9 mouse cellular contexts compared by ENCODE assay signal in genomic region chr12:17554200-17554951, GRCm38 (mm10). TPM values are rescaled to one million over a fixed set of nuclear protein-coding genes. Genes with fewer than 3 reads are reported as not detected.
DNase-seq lines count a peak whose midpoint lies in the region; ATAC-seq and TF ChIP-seq lines count a peak whose summit lies in the region.
"Had no signal": no experiment of that assay in that cellular context is flagged by ENCODE, and none has a peak within 500 bp of the region (broad histone marks: within the 10 kb centered on the region; RNA-seq: fewer than 3 reads in every experiment).

No protein-coding gene starts in this region.

- no peaks in the 10 kb centered on the region for H3K27me3 ChIP-seq in cerebellum, adult 2 months (ENCODE audit: control insufficient read depth, insufficient read depth, low read length)
- H3K27me3 ChIP-seq in hindbrain, embryonic 11.5 days (ENCODE audit: control insufficient read depth, insufficient read depth, low read length), result no peaks in the 10 kb centered on the region

- TF ChIP-seq POLR2A in cerebellum, adult 2 months (IDR thresholded peaks at IDR 0.05; ENCODE audit: borderline replicate concordance, insufficient read depth, low read length), result no peak

- H3K27ac ChIP-seq in cerebellum, adult 2 months (ENCODE audit: insufficient read depth, low read length), result no peak overlapping the region
- H3K27ac ChIP-seq in hindbrain, embryonic 11.5 days (ENCODE audit: low read depth, low read length), result no peak overlapping the region

- peak; percentile 96 for TF ChIP-seq CTCF in cerebellum, adult 2 months (IDR thresholded peaks at IDR 0.05; ENCODE audit: borderline replicate concordance, insufficient read depth, low read depth, low read length)

- DNase-seq in Muller cell, postnatal 12 days (ENCODE audit: inconsistent ontology term), result peak; percentile 85
- DNase-seq in cerebellum, adult 2 months, result peak; percentile 81 to 91
- peak; percentile 76 to 84 for DNase-seq in frontal cortex, postnatal 10 days (ENCODE audit: low spot score in 2 of 2)
- DNase-seq in hindbrain, embryonic 11.5 days (ENCODE audit: low spot score), result peak; percentile 94
- DNase-seq in layer of hippocampus, postnatal 10 days (ENCODE audit: low spot score in 2 of 2), result peak; percentile 93
- DNase-seq in lung, postnatal 10 days, result peak; percentile 92
- peak; percentile 60 for DNase-seq in retina, adult 2 months (ENCODE audit: low read depth, low spot score)
- peak; percentile 90 for DNase-seq in thymus, postnatal 14 days

- no peaks in the 10 kb centered on the region; the same call in 1 of the 2 replicates for H3K36me3 ChIP-seq in hindbrain, embryonic 11.5 days (ENCODE audit: control insufficient read depth, insufficient read depth, low read length)

- no peak overlapping the region for H3K4me3 ChIP-seq in cerebellum, adult 2 months (replicated peaks; ENCODE audit: insufficient read depth, low read depth, low read length)
- H3K4me3 ChIP-seq in hindbrain, embryonic 11.5 days (ENCODE audit: low read depth, low read length), result no peak overlapping the region
- H3K4me3 ChIP-seq: myocyte had no signal

- H3K9ac ChIP-seq in hindbrain, embryonic 11.5 days (ENCODE audit: low read depth, low read length), result no peak overlapping the region

- H3K4me2 ChIP-seq in hindbrain, embryonic 11.5 days (replicated peaks; ENCODE audit: low read depth, low read length), result no peak overlapping the region

- ATAC-seq in hindbrain, embryonic 11.5 days (ENCODE audit: low FRiP score), result peak; percentile 26; the same call in 1 of the 2 replicates

- H3K9me3 ChIP-seq in hindbrain, embryonic 11.5 days (ENCODE audit: control insufficient read depth, low read length), result no peaks in the 10 kb centered on the region

- peaks cover 11% of the 10 kb centered on the region for H3K4me1 ChIP-seq in cerebellum, adult 2 months (ENCODE audit: control insufficient read depth, insufficient read depth, low read length)
- H3K4me1 ChIP-seq in hindbrain, embryonic 11.5 days (replicated peaks; ENCODE audit: control insufficient read depth, insufficient read depth, low read length), result peaks cover 2% of the 10 kb centered on the region; the same call in 1 of the 2 replicates

- 31% methylated on average over 15 of the region's 15 CpGs for WGBS in cerebellum, adult 2 months
- 35% methylated on average over 15 of the region's 15 CpGs for WGBS in hindbrain, embryonic 11.5 days

RNA-seq across cellular contexts. Expression of gene Odc1, which starts 9.8 kb away (rescaled TPM):
- polyA plus RNA-seq in cerebellum, adult 2 months (2012; rRNA removed), result 108 and 115 TPM in 2 replicates
- 267 and 302 TPM in 2 replicates for polyA plus RNA-seq in hindbrain, embryonic 11.5 days (2014; fragmentation: Nextera tagmentation; extraction: Ambion mirVana)
- 10 to 100 TPM; 92.5 to 94.8 TPM for total RNA-seq in layer of hippocampus, postnatal 10 days (2021)
